Mouse (Mus musculus): Measurements from ENCODE around the gene Cd38. TPM values are rescaled to one million over a fixed set of nuclear protein-coding genes. Genes with fewer than 3 reads are reported as not detected.

Gene Cd38
- polyA plus RNA-seq, 1 experiment from 2014 or later: 6.4 TPM

DNA sequence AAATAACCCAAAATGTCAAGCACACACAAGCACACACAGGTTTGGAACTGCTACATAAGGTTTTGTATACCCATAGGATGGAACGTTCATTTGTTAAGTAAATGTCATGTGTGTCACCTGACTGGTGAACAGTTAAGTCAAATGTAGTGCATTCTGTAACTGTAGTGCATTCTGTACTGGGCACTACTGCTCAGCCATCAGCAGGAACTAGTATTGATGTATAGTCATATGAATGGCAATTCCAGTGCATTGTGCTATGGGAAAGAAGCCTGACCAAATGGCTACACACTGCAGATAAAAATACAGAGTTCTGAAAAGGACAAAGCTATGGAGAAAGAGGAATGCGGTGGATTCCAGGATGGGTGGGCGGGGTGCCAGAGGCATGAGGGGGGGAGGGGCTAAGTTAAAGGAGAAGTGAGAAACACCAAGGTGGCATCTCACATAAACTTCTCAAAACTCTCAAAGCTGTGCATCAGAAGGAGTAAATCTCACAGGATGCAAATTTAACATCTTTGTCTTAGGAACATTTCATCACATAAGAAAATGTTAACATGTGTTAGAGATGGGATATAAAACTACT, 25.7 kb upstream of the Cd38 start:
- Histone ChIP-seq H3K27ac (no peak overlapping the region), H3K9me3 (peaks cover 6% of the 10 kb centered on the region; the same call in 1 of the 2 replicates), H3K4me1 (replicated peaks) (peaks cover 7% of the 10 kb centered on the region; the same call in 1 of the 2 replicates), H3K27me3 (ENCODE audit: insufficient read depth, poor library complexity, severe bottlenecking) (no peaks in the 10 kb centered on the region), H3K4me3 (no peak overlapping the region), H3K36me3 (no peaks in the 10 kb centered on the region)
- DNase-seq (ENCODE audit: low spot score): no peak
- WGBS: 77% methylated on average over 3 of the region's 3 CpGs

DNA sequence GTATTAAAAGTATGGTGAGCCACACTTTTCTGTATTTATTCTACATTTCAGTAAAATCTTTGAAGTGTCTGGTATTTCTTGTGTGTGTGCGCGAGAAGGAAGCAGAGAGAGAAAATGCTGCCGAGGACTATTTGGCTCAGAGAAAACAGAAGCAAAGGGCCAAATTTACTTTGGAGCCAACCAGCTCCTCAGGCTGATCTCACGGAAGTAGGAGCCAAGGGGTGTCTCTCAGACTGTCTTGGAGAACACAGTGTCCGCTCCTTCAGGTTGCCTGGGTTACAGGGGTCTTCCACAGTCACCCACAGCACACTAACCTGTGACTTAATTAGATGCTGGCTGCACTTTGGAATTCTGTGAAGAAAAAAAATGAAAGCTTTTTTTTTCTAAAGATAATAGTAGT, 23.3 kb upstream of the Cd38 start:
- no peak overlapping the region for H3K4me3 ChIP-seq
- 90% methylated on average over 5 of the region's 5 CpGs for WGBS
- peaks cover 7% of the 10 kb centered on the region; the same call in 1 of the 2 replicates for H3K4me1 ChIP-seq (replicated peaks)
- H3K36me3 ChIP-seq: no peaks in the 10 kb centered on the region
- DNase-seq (ENCODE audit: low spot score): no peak
- no peaks in the 10 kb centered on the region for H3K27me3 ChIP-seq (ENCODE audit: insufficient read depth, poor library complexity, severe bottlenecking)
- H3K9me3 ChIP-seq: peaks cover 6% of the 10 kb centered on the region; the same call in 1 of the 2 replicates
- H3K27ac ChIP-seq: no peak overlapping the region

DNA sequence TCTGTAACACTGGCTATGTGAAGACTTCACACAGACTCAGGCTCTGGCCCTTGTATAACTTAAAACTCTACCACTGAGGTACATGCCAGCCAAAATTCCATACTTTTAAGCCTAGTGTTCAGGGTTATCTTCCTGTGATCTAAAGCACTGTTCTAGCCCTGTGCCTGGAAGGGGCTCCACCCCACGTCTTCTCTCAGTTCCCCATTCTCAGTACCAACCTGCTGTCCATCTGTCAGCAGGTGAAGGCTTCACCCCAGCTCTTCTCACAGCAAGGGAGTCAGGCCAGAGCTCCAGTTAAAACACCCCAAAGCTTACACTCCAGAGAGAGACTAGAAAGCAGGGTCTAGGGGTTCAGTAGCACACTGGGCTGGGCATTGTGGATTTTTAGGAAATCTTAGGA, 22.7 kb upstream of the Cd38 start:
- DNase-seq (ENCODE audit: low spot score): no peak
- Histone ChIP-seq H3K4me1 (replicated peaks) (peaks cover 7% of the 10 kb centered on the region; the same call in 1 of the 2 replicates), H3K27ac (no peak overlapping the region), H3K27me3 (ENCODE audit: insufficient read depth, poor library complexity, severe bottlenecking) (no peaks in the 10 kb centered on the region), H3K9me3 (peaks cover 6% of the 10 kb centered on the region; the same call in 1 of the 2 replicates), H3K36me3 (no peaks in the 10 kb centered on the region), H3K4me3 (no peak overlapping the region)
- 68% methylated on average over 1 of the region's 1 CpGs for WGBS

GRCm38 (mm10) chr5:43846227-43846626, 22.1 kb upstream of the Cd38 start:
- Histone ChIP-seq H3K4me3 (no peak overlapping the region), H3K27me3 (ENCODE audit: insufficient read depth, poor library complexity, severe bottlenecking) (no peaks in the 10 kb centered on the region), H3K27ac (no peak overlapping the region), H3K36me3 (no peaks in the 10 kb centered on the region), H3K4me1 (replicated peaks) (peaks cover 7% of the 10 kb centered on the region; the same call in 1 of the 2 replicates), H3K9me3 (peaks cover 6% of the 10 kb centered on the region; the same call in 1 of the 2 replicates)
- DNase-seq (ENCODE audit: low spot score): no peak
- WGBS: 20% methylated on average over 2 of the region's 2 CpGs

DNA sequence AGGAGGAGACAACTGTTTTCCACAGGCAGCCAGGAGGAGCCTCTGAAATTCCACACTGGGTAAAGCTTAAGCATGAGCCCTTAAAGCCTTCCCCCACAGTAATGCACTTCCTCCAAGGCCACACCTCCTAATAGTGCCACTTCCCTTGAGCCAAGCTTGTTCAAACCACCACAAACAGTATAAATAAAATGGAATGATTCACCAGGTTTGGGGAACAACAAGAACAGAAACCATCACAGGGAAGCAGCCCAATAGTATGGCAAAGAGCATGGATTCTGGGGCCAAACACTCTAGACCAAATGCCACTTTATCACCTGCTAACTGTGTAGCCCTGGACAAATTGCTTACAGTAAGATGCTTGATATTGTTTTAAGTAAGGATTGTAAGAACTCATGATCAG, 20.8 kb upstream of the Cd38 start:
- Histone ChIP-seq H3K4me3 (no peak overlapping the region), H3K9me3 (peaks cover 6% of the 10 kb centered on the region; the same call in 1 of the 2 replicates), H3K27me3 (ENCODE audit: insufficient read depth, poor library complexity, severe bottlenecking) (no peaks in the 10 kb centered on the region), H3K36me3 (no peaks in the 10 kb centered on the region), H3K4me1 (replicated peaks) (peaks cover 7% of the 10 kb centered on the region; the same call in 1 of the 2 replicates), H3K27ac (no peak overlapping the region)
- no peak for DNase-seq (ENCODE audit: low spot score)

GRCm38 (mm10) chr5:43848275-43848674, 20.1 kb upstream of the Cd38 start:
- DNase-seq (ENCODE audit: low spot score): no peak
- H3K9me3 ChIP-seq: peaks cover 6% of the 10 kb centered on the region; the same call in 1 of the 2 replicates
- no peak overlapping the region for H3K27ac ChIP-seq
- H3K27me3 ChIP-seq (ENCODE audit: insufficient read depth, poor library complexity, severe bottlenecking): no peaks in the 10 kb centered on the region
- no peaks in the 10 kb centered on the region for H3K36me3 ChIP-seq
- H3K4me1 ChIP-seq (replicated peaks): peaks cover 7% of the 10 kb centered on the region; the same call in 1 of the 2 replicates
- WGBS: 89% methylated on average over 3 of the region's 3 CpGs
- H3K4me3 ChIP-seq: no peak overlapping the region

DNA sequence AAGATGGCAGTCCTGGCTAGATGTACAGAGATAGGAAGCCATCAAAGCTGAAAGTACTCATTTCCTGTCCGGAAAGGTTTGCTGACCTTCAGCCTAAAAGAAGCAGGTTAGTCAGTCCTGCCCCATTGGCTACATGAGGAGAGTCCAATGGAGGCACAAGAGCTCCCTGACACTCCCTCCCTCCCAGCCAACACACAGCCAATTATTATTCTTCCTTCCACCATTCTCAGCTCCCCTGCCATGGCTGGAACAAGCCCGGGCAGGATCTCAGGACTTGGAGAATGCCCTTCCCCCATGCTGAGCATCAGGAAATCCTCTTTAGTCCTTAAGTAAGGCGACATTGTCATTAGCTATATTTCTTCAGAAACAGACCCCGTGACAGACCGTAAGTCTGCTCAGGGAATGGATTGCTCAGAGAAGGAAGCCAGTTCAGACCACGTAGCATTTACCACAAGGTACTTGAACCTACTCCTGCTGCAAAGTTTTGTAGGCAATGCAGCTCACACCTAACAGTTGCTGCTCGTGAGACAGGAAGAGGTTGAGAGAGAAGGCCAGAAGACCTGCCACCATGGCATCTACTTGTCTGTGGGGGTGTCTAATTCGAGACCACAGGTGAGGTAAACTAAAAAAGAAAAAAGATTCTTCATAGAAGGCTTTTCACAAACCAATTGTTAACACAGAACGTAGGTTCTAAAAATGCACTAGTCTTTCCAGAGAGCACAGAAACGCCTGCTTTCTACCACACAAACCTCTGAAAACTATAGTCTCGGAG, 15.1 kb upstream of the Cd38 start:
- H3K4me3 ChIP-seq: no peak overlapping the region
- no peaks in the 10 kb centered on the region for H3K27me3 ChIP-seq (ENCODE audit: insufficient read depth, poor library complexity, severe bottlenecking)
- 82% methylated on average over 11 of the region's 11 CpGs for WGBS
- peaks cover 9% of the 10 kb centered on the region for H3K9me3 ChIP-seq
- no peak for DNase-seq (ENCODE audit: low spot score)
- H3K36me3 ChIP-seq: no peaks in the 10 kb centered on the region
- H3K4me1 ChIP-seq (replicated peaks): no peaks in the 10 kb centered on the region
- H3K27ac ChIP-seq: no peak overlapping the region

GRCm38 (mm10) chr5:43853868-43854488, 14.4 kb upstream of the Cd38 start:
- DNase-seq (ENCODE audit: low spot score): no peak
- WGBS: 85% methylated on average over 7 of the region's 7 CpGs
- H3K27ac ChIP-seq: no peak overlapping the region

DNA sequence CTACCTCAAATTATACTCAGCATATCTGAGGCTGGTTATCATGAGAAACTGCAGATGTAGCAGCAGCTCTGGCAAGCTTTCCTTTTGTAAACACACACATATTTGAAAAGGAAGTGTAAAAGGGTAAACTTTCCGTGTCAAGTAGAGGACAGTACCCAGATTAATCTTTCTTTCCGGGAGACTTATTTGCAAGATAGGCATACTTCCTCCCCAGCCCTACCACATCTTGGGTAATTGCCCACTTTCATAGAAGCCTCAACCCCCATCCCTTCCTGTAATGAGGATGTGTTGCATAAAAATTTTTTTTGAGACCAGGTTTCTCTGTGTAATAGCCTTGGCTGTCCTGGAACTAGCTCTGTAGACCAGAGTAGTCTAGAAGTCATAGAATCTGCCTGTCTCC, 12.6 kb upstream of the Cd38 start:
- H3K9me3 ChIP-seq: peaks cover 9% of the 10 kb centered on the region
- no peaks in the 10 kb centered on the region for H3K27me3 ChIP-seq (ENCODE audit: insufficient read depth, poor library complexity, severe bottlenecking)
- no peak overlapping the region for H3K4me3 ChIP-seq
- H3K4me1 ChIP-seq (replicated peaks): no peaks in the 10 kb centered on the region
- H3K36me3 ChIP-seq: no peaks in the 10 kb centered on the region
- 81% methylated on average over 2 of the region's 2 CpGs for WGBS
- no peak for DNase-seq (ENCODE audit: low spot score)
- no peak overlapping the region for H3K27ac ChIP-seq

More at GRCm38 (mm10) chr5:43853868-43854488, 14.4 kb upstream of the Cd38 start:
- H3K36me3 ChIP-seq: no peaks in the 10 kb centered on the region
- H3K9me3 ChIP-seq: peaks cover 9% of the 10 kb centered on the region
- no peaks in the 10 kb centered on the region for H3K4me1 ChIP-seq (replicated peaks)
- H3K27me3 ChIP-seq (ENCODE audit: insufficient read depth, poor library complexity, severe bottlenecking): no peaks in the 10 kb centered on the region
- no peak overlapping the region for H3K4me3 ChIP-seq

GRCm38 (mm10) chr5:43859663-43860062, 8.7 kb upstream of the Cd38 start:
- no peaks in the 10 kb centered on the region for H3K27me3 ChIP-seq (ENCODE audit: insufficient read depth, poor library complexity, severe bottlenecking)
- H3K27ac ChIP-seq: no peak overlapping the region
- peaks cover 9% of the 10 kb centered on the region for H3K9me3 ChIP-seq
- no peaks in the 10 kb centered on the region for H3K4me1 ChIP-seq (replicated peaks)
- H3K4me3 ChIP-seq: no peak overlapping the region
- DNase-seq (ENCODE audit: low spot score): no peak
- no peaks in the 10 kb centered on the region for H3K36me3 ChIP-seq
- 89% methylated on average over 8 of the region's 8 CpGs for WGBS

DNA sequence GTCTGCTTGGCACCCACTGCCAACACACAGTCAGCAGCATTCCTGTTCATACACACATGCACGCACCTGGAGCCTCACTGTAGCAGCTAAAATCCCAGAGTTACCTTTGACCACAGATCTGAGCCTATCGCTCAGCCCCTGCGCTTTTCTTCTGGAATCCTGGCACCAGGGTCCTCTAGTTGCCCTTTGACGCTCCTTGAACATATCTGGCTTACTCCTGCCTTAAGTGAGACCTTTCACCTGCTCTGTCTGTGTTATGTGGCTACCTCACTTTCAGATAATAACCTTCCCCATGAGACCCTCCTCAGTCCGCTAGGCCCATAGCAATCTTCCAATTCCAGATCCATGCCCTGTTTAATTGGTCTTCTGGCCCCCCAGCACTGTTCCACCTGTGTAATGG, 8.3 kb upstream of the Cd38 start:
- no peaks in the 10 kb centered on the region for H3K36me3 ChIP-seq
- H3K27ac ChIP-seq: no peak overlapping the region
- H3K4me3 ChIP-seq: no peak overlapping the region
- H3K9me3 ChIP-seq: peaks cover 9% of the 10 kb centered on the region
- DNase-seq (ENCODE audit: low spot score): no peak
- H3K4me1 ChIP-seq (replicated peaks): no peaks in the 10 kb centered on the region
- WGBS: 94% methylated on average over 5 of the region's 5 CpGs
- H3K27me3 ChIP-seq (ENCODE audit: insufficient read depth, poor library complexity, severe bottlenecking): no peaks in the 10 kb centered on the region

- H3K4me1 ChIP-seq (replicated peaks): no peaks in the 10 kb centered on the region
- H3K4me3 ChIP-seq: no peak overlapping the region
- no peaks in the 10 kb centered on the region for H3K27me3 ChIP-seq (ENCODE audit: insufficient read depth, poor library complexity, severe bottlenecking)
- peaks cover 9% of the 10 kb centered on the region for H3K9me3 ChIP-seq
- 75% methylated on average over 5 of the region's 5 CpGs for WGBS
- no peak for DNase-seq (ENCODE audit: low spot score)
- H3K27ac ChIP-seq: no peak overlapping the region
- H3K36me3 ChIP-seq: no peaks in the 10 kb centered on the region
Observed at GRCm38 (mm10) chr5:43860670-43861431, 7.5 kb upstream of the Cd38 start.

Data from hindbrain, embryonic 10.5 days (tissue).